Mouse (Mus musculus): Measurements from ENCODE around the gene Csde1. TPM values are rescaled to one million over a fixed set of nuclear protein-coding genes. Genes with fewer than 3 reads are reported as not detected.
A peak's percentile ranks its signal among the peaks of the same experiment; 100 is the strongest.

The Csde1 gene
- polyA plus RNA-seq, 1 experiment from 2014 or later: 337 TPM

DNA sequence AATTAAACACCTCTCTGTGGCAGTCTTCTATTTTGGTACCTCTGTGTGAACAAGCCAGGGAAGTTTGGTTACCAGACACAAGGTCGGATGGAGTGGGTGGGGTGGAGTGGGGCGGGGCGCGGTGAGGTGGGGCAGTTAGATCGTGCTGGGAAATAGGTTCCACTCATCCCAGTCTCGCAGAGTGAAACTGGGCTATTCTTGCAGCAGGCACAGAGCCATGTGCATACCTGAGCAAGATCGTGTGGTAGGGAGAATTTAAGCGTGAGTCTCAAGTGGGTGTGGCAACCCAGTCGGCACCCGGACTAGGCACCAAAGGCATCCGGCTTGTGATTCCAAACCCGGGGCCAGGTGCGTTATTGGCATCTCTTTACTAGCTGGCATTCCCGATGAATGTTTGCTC lies 81.7 kb downstream of the Csde1 start:
- peak; percentile 48 for ATAC-seq (ENCODE audit: low read depth)
- peak overlapping the region; percentile 38; the same call in 1 of the 2 replicates for H3K27ac ChIP-seq (ENCODE audit: low read length)
- no peaks in the 10 kb centered on the region for H3K27me3 ChIP-seq (ENCODE audit: control insufficient read depth, insufficient read depth, low read depth, low read length)
- peak overlapping the region; percentile 86 for H3K9ac ChIP-seq (ENCODE audit: low read length)
- H3K36me3 ChIP-seq (ENCODE audit: control insufficient read depth, insufficient read depth, low read length): no peaks in the 10 kb centered on the region
- H3K4me1 ChIP-seq (replicated peaks; ENCODE audit: control insufficient read depth, insufficient read depth, low read length): peaks cover 4% of the 10 kb centered on the region; the same call in 1 of the 2 replicates
- peak overlapping the region; percentile 88 for H3K4me3 ChIP-seq (ENCODE audit: low read length)
- WGBS: under 1% methylated on average over 14 of the region's 14 CpGs
- peak overlapping the region; percentile 88 for H3K4me2 ChIP-seq (ENCODE audit: low read depth, low read length)
- no peaks in the 10 kb centered on the region for H3K9me3 ChIP-seq (ENCODE audit: control insufficient read depth, low read length)

DNA sequence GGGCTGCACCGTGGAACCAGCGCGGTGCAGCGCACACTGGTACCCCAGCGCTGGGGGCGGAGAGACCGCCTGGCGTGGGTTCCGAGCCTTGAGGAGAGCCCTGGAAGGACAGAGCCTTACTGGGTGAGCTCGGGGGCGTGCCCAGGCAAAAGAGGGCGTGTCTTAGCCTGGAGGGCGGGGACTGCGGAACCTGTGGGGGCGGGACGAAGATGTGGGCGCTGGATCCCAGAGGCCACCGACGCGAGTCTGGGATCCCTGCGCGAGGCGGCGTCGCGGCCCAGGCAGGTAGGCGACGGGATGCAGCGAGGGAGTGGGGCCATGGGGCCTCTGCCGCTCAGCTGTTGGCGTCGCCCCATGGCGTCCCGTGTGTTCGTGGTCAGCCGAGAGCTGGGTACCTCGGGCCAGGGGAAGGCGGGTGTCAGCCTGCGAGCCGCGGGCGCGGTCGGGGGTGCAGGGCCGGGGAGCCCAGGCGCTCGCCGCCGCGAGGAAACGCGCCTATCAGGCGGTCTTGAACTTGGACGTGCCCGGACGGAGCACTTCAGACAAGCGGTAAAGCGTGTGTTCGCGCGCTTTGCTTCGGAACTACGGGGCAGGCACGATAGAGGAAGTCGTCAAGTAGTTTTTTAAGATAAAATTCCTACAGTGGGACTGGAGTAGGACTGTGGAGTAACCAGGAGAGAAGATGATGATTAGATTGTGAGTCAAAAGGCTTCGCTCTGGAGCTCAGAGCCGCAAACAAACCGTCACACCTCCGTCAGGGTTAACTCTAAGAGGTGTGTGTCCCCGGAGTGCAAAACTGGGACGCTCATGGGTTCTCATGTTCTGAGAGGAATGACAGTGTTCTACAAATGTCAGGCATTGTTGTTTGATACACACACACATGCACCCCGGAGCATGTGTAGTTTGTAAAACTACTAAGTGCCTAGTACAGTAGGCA lies 82.5 kb downstream of the Csde1 start, which contains the start of gene Dennd2c:
Gene Dennd2c (plus strand): TSS at position 151 of the 937 bp plus-strand sequence.
- peak within 1 kb of the TSS; percentile 91 for H3K27ac ChIP-seq (ENCODE audit: low read length)
- no peaks in the 10 kb centered on the region for H3K27me3 ChIP-seq (ENCODE audit: control insufficient read depth, insufficient read depth, low read depth, low read length)
- peaks cover 4% of the 10 kb centered on the region; the same call in 1 of the 2 replicates for H3K4me1 ChIP-seq (replicated peaks; ENCODE audit: control insufficient read depth, insufficient read depth, low read length)
- H3K9ac ChIP-seq (ENCODE audit: low read length): peak within 1 kb of the TSS; percentile 86
- H3K9me3 ChIP-seq (ENCODE audit: control insufficient read depth, low read length): no peaks in the 10 kb centered on the region
- H3K36me3 ChIP-seq (ENCODE audit: control insufficient read depth, insufficient read depth, low read length): no peaks in the 10 kb centered on the region
- under 1% methylated on average over 59 of the region's 72 CpGs for WGBS
- ATAC-seq (ENCODE audit: low read depth): peak; percentile 99
- peak within 1 kb of the TSS; percentile 88 for H3K4me3 ChIP-seq (ENCODE audit: low read length)
- H3K4me2 ChIP-seq (ENCODE audit: low read depth, low read length): peak within 1 kb of the TSS; percentile 88

Other genes starting within 250 kb of the Csde1 start
- 0.24 and 0.53 TPM in 2 replicates for gene Tshb, start 237.7 kb upstream of the Csde1 start, polyA plus RNA-seq (2015; fragmentation: Nextera tagmentation; extraction: Ambion mirVana)
- gene Sycp1, start 84.3 kb upstream of the Csde1 start, polyA plus RNA-seq (2015; fragmentation: Nextera tagmentation; extraction: Ambion mirVana): not detected in 2 replicates
- 0.10 TPM in 1 of 2 replicates, not detected in the other for gene Nr1h5, start 56.3 kb upstream of the Csde1 start, polyA plus RNA-seq (2015; fragmentation: Nextera tagmentation; extraction: Ambion mirVana)
- 54.4 and 60.9 TPM in 2 replicates for gene Sike1, start 24.7 kb upstream of the Csde1 start, polyA plus RNA-seq (2015; fragmentation: Nextera tagmentation; extraction: Ambion mirVana)
- 93.8 and 96.7 TPM in 2 replicates for gene Nras, start 37.9 kb downstream of the Csde1 start, polyA plus RNA-seq (2015; fragmentation: Nextera tagmentation; extraction: Ambion mirVana)
- gene Ampd1, start 53.6 kb downstream of the Csde1 start, polyA plus RNA-seq (2015; fragmentation: Nextera tagmentation; extraction: Ambion mirVana): 1.0 and 2.8 TPM in 2 replicates
- gene Dennd2c, start 82.2 kb downstream of the Csde1 start, polyA plus RNA-seq (2015; fragmentation: Nextera tagmentation; extraction: Ambion mirVana): 6.3 and 7.0 TPM in 2 replicates
- 172 and 179 TPM in 2 replicates for gene Bcas2, start 151.2 kb downstream of the Csde1 start, polyA plus RNA-seq (2015; fragmentation: Nextera tagmentation; extraction: Ambion mirVana)